Mouse (Mus musculus) myocyte (in vitro differentiated cells): ENCODE measurements around the gene Myo16.

Experiments used
- CEBPB ChIP-seq: IDR thresholded peaks from 2 replicates; pipeline ENCODE4 v1.6.1; 2011; ENCODE audit warnings: mild to moderate bottlenecking, moderate library complexity; ENCODE audit not compliant: poor library complexity, insufficient read depth, severe bottlenecking
- E2F4 ChIP-seq: IDR thresholded peaks from one replicate; pipeline ENCODE4 v1.6.1; 2011; ENCODE audit warnings: mild to moderate bottlenecking, control low read depth, moderate library complexity; ENCODE audit not compliant: insufficient read depth
- MAX ChIP-seq: IDR thresholded peaks from one replicate; pipeline ENCODE4 v1.6.1; 2011; ENCODE audit warnings: low read depth, mild to moderate bottlenecking, control low read depth
- POLR2A ChIP-seq: IDR thresholded peaks from one replicate; pipeline ENCODE4 v1.6.1; 2011; ENCODE audit warnings: low read depth, mild to moderate bottlenecking, control low read depth, moderate library complexity; ENCODE audit not compliant: insufficient read length
- POLR2AphosphoS2 ChIP-seq: IDR thresholded peaks from one replicate; pipeline ENCODE4 v1.6.1; 2011; ENCODE audit warnings: low read depth, control low read depth; ENCODE audit not compliant: insufficient read length
- USF1 ChIP-seq: IDR thresholded peaks from one replicate; pipeline ENCODE4 v1.6.1; 2011; ENCODE audit warnings: low read depth, mild to moderate bottlenecking, control low read depth, moderate library complexity

DNA sequence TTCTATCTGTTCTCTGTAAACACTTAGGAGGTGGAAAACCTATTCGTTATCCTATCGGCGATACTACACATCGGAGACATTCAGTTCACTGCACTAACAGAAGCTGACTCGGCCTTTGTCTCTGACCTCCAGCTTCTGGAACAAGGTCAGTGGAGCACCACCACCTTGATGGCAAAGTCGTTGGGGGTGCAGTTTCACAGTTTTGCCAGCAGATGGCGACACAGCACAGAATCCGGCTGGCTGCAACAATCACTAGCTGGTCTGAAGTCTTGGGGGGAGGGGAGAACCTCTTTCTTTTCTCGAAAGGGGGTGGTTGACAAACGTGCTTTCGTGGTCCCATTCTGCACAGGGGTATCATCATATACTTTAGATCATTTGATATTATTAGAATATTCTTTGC, 285.1 kb downstream of the Myo16 start:
- no peak for TF ChIP-seq E2F4
- TF ChIP-seq USF1 = no peak
- TF ChIP-seq POLR2AphosphoS2 = no peak
- no peak for TF ChIP-seq CEBPB
- no peak for TF ChIP-seq POLR2A
- no peak for TF ChIP-seq MAX
